Mouse (Mus musculus) myocyte (in vitro differentiated cells): Measurements from ENCODE around the gene Pskh1. TPM values are rescaled to one million over a fixed set of nuclear protein-coding genes. Genes with fewer than 3 reads are reported as not detected.

Experiments used
- H3K27me3 ChIP-seq: one replicate; pipeline ENCODE4 v1.6.1; 2011; ENCODE audit not compliant: control insufficient read depth, insufficient read depth, insufficient read length
- H3K36me3 ChIP-seq: one replicate; pipeline ENCODE4 v1.6.1; 2011; ENCODE audit not compliant: control insufficient read depth, insufficient read depth
- H3K4me2 ChIP-seq: one replicate; pipeline ENCODE4 v1.6.1; 2011; ENCODE audit warnings: low read depth, control low read depth
- H3K4me3 ChIP-seq: one replicate; pipeline ENCODE4 v1.5.1; 2011; ENCODE audit warnings: mild to moderate bottlenecking, control low read depth, moderate library complexity
- H3K79me2 ChIP-seq: one replicate; pipeline ENCODE4 v1.6.1; 2011; ENCODE audit not compliant: control insufficient read depth, insufficient read depth
- H3ac ChIP-seq: one replicate; pipeline ENCODE4 v1.6.1; 2011; ENCODE audit not compliant: control insufficient read depth, insufficient read length
- CEBPB ChIP-seq: IDR thresholded peaks from 2 replicates; pipeline ENCODE4 v1.6.1; 2011; ENCODE audit warnings: mild to moderate bottlenecking, moderate library complexity; ENCODE audit not compliant: poor library complexity, insufficient read depth, severe bottlenecking
- E2F4 ChIP-seq: IDR thresholded peaks from one replicate; pipeline ENCODE4 v1.6.1; 2011; ENCODE audit warnings: mild to moderate bottlenecking, control low read depth, moderate library complexity; ENCODE audit not compliant: insufficient read depth
- MAX ChIP-seq: IDR thresholded peaks from one replicate; pipeline ENCODE4 v1.6.1; 2011; ENCODE audit warnings: low read depth, mild to moderate bottlenecking, control low read depth
- MYOD1 ChIP-seq, 3 experiments: IDR thresholded peaks; one replicate each; pipeline ENCODE4 v1.6.1; 2011; ENCODE audit warnings: control low read depth in 2 of 3, low read depth in 2 of 3, mild to moderate bottlenecking in 2 of 3, moderate library complexity in 1 of 3; ENCODE audit not compliant: insufficient read length in 2 of 3, control insufficient read depth in 1 of 3
- MYOG ChIP-seq, 3 experiments: IDR thresholded peaks; one replicate each; pipeline ENCODE4 v1.6.1; 2011; ENCODE audit warnings: control low read depth in 2 of 3, low read depth in 2 of 3, mild to moderate bottlenecking in 2 of 3; ENCODE audit not compliant: insufficient read length in 2 of 3, control insufficient read depth in 1 of 3, insufficient read depth in 1 of 3
- POLR2A ChIP-seq: IDR thresholded peaks from one replicate; pipeline ENCODE4 v1.6.1; 2011; ENCODE audit warnings: low read depth, mild to moderate bottlenecking, control low read depth, moderate library complexity; ENCODE audit not compliant: insufficient read length
- POLR2AphosphoS2 ChIP-seq: IDR thresholded peaks from one replicate; pipeline ENCODE4 v1.6.1; 2011; ENCODE audit warnings: low read depth, control low read depth; ENCODE audit not compliant: insufficient read length
- REST ChIP-seq: IDR thresholded peaks from one replicate; pipeline ENCODE4 v1.6.1; 2011; ENCODE audit warnings: mild to moderate bottlenecking, control low read depth, moderate library complexity; ENCODE audit not compliant: insufficient read depth, insufficient read length
- SRF ChIP-seq: IDR thresholded peaks from one replicate; pipeline ENCODE4 v1.6.1; 2011; ENCODE audit warnings: low read depth; ENCODE audit not compliant: control insufficient read depth, insufficient read length
- TCF12 ChIP-seq: IDR thresholded peaks from one replicate; pipeline ENCODE4 v1.6.1; 2011; ENCODE audit warnings: mild to moderate bottlenecking, control low read depth; ENCODE audit not compliant: poor library complexity, insufficient read depth, severe bottlenecking
- TCF3 ChIP-seq: IDR thresholded peaks from one replicate; pipeline ENCODE4 v1.6.1; 2011; ENCODE audit warnings: low read depth, control low read depth; ENCODE audit not compliant: insufficient read length
- USF1 ChIP-seq: IDR thresholded peaks from one replicate; pipeline ENCODE4 v1.6.1; 2011; ENCODE audit warnings: low read depth, mild to moderate bottlenecking, control low read depth, moderate library complexity
- polyA plus RNA-seq: library from polyadenylated mRNA; unstranded; fragments of >200 nt; fragmentation: generic; extraction: Trizol; gene quantifications from one replicate; pipeline ENCODE4 v1.2.1, GENCODE M21; 2012; ENCODE audit warnings: missing spikeins

The Pskh1 gene
- polyA plus RNA-seq, 1 experiment = 16.1 TPM

DNA sequence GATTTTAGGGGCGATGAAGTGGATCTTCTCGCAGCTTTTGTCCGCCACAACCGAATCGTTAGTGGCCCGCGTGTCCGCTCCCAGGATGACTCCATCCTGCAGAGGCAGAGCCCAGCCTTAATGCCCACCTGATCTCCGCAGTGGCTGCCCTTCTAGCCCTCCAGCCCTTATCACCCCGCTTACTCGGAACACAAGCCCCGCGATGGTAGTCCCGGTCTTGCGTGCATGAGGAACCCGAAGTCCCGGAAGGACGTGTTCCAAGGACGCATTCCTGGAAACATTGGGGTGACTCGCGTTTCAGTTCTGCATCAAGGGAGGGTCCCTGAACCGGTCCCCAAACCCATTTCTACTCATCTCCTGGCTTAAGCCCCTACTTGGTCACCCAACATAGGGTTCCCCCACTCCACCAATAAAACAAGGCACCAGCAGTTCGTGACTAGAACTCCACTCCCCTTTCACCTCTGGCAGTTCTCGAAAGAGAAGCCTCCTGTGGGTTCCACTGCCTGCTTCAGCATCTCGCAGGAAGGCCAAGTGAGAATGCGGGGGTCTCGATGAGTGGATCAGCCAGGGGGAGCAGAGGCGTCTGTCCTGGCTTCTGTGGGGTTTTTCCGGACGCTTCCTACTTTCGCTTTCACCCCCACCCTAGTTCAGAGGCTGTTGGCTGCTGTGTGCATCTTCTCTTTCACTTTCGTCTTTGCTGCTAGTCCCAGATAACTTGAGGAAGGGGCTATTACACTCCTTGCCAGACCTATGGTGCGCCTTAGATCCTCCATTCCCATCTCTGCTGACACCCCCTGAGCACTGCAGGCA lies 37.5 kb downstream of the Pskh1 start:
- no peak for TF ChIP-seq POLR2AphosphoS2
- Histone ChIP-seq H3K4me2 (peak overlapping the region; percentile 95), H3K79me2 (no peaks in the 10 kb centered on the region), H3K36me3 (no peaks in the 10 kb centered on the region), H3K27me3 (no peaks in the 10 kb centered on the region), H3ac (peak overlapping the region; percentile 53), H3K4me3 (peak overlapping the region; percentile 99)

DNA sequence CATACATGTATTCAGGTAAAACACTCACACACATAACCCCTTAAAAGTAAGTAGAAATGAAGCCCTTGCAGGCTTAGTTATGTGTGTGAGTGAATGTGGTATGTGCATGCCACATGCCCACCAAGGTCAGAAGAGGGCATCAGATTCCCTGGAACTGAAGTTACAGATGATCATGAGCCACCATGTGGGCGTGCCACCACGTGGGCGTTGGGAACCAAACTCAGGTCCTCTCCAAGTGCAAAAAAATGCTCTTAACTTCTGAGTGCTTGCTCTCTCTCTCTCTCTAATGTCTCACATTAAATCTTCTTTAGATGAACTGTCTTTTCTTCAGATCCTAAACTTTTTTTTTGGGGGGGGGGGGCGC lies 38.0 kb downstream of the Pskh1 start, which contains the start of gene Psmb10:
Psmb10 (minus strand) TSS at position 139 of the 364 bp plus-strand sequence.
- Histone ChIP-seq H3K36me3 (no peaks in the 10 kb centered on the region), H3K27me3 (no peaks in the 10 kb centered on the region), H3K79me2 (no peaks in the 10 kb centered on the region), H3K4me3 (peak within 1 kb of the TSS; percentile 99), H3ac (peak within 1 kb of the TSS; percentile 53), H3K4me2 (peak within 1 kb of the TSS; percentile 95)
- TF ChIP-seq POLR2AphosphoS2 (peak; percentile 61), MAX (no peak), USF1 (peak; percentile 59), POLR2A (no peak)

GRCm38 (mm10) chr8:105942026-105942425 lies 41.8 kb downstream of the Pskh1 start:
- no peak overlapping the region for H3ac ChIP-seq
- no peak for TF ChIP-seq MYOG (IDR thresholded peaks at IDR 0.05; ENCODE audit: control insufficient read depth in 1 of 3, insufficient read depth in 1 of 3, insufficient read length in 2 of 3, low read depth in 2 of 3)
- TF ChIP-seq POLR2AphosphoS2 = no peak
- no peak for TF ChIP-seq MYOD1 (IDR thresholded peaks at IDR 0.05; ENCODE audit: control insufficient read depth in 1 of 3, insufficient read length in 2 of 3, low read depth in 2 of 3)
- no peak for TF ChIP-seq SRF
- TF ChIP-seq USF1 = no peak
- no peaks in the 10 kb centered on the region for H3K79me2 ChIP-seq
- no peaks in the 10 kb centered on the region for H3K36me3 ChIP-seq
- H3K27me3 ChIP-seq = no peaks in the 10 kb centered on the region
- H3K4me3 ChIP-seq = no peak overlapping the region
- H3K4me2 ChIP-seq = no peak overlapping the region

DNA sequence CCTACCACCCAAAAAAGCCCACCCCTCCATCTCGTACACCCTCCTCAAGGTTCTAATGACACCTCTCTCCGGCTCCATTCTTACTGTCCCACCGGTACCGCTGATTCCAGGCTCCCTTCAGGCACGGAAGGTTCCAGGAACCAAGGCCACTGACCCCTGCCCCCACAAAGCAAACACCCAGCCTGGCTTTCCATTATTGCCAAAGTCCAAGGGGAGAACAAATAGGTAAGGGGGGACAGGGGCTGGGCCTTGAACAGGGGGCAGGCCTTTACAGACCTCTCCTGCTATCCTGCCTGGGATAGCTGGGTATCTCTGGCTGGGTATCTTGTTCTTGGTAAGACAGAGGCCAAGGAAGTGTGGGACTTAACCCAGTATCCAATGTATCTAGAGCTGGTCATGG lies 42.3 kb downstream of the Pskh1 start:
- TF ChIP-seq POLR2A (no peak), MYOG (IDR thresholded peaks at IDR 0.05; ENCODE audit: control insufficient read depth in 1 of 3, insufficient read depth in 1 of 3, insufficient read length in 2 of 3, low read depth in 2 of 3) (no peak), E2F4 (no peak), TCF12 (no peak), POLR2AphosphoS2 (peak; percentile 7), MYOD1 (IDR thresholded peaks at IDR 0.05; ENCODE audit: control insufficient read depth in 1 of 3, insufficient read length in 2 of 3, low read depth in 2 of 3) (no peak), USF1 (no peak)
- Histone ChIP-seq H3K36me3 (peaks cover 3% of the 10 kb centered on the region), H3ac (no peak overlapping the region), H3K4me3 (no peak overlapping the region), H3K79me2 (no peaks in the 10 kb centered on the region), H3K4me2 (no peak overlapping the region), H3K27me3 (no peaks in the 10 kb centered on the region)

DNA sequence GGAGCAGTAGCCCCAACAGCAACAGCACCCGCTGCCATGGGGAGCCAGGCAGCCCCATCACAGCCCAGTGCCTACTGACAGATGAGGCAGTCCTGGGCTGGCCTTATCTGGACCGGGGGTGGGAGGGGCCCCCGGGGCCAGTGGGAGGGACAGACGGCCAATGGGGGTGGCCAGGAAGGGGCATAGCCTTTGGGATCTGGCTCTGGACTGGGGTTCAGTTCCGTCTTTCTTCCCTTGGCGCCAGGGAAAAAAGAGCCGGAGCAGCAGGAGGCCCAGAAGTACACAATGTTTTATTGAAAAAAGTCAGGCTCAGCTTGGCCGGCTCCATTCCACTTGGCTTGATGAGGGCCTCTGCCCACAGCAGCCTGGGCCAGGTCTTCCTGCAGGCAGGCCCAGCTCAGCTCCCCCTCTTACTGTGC lies 43.1 kb downstream of the Pskh1 start, which contains the start of gene Lcat:
Lcat (minus strand) TSS at position 62 of the 419 bp plus-strand sequence.
- Histone ChIP-seq H3K27me3 (no peaks in the 10 kb centered on the region), H3K79me2 (no peaks in the 10 kb centered on the region), H3K36me3 (peaks cover 3% of the 10 kb centered on the region), H3ac (no peak within 1 kb of the TSS), H3K4me2 (no peak within 1 kb of the TSS), H3K4me3 (no peak within 1 kb of the TSS)
- TF ChIP-seq POLR2A = no peak
- TF ChIP-seq USF1 = no peak
- no peak for TF ChIP-seq MYOD1 (IDR thresholded peaks at IDR 0.05; ENCODE audit: control insufficient read depth in 1 of 3, insufficient read length in 2 of 3, low read depth in 2 of 3)
- TF ChIP-seq SRF = no peak
- TF ChIP-seq MAX = no peak
- no peak for TF ChIP-seq E2F4
- TF ChIP-seq REST = no peak
- TF ChIP-seq TCF3 = no peak
- no peak for TF ChIP-seq TCF12
- no peak for TF ChIP-seq CEBPB
- TF ChIP-seq MYOG (IDR thresholded peaks at IDR 0.05; ENCODE audit: control insufficient read depth in 1 of 3, insufficient read depth in 1 of 3, insufficient read length in 2 of 3, low read depth in 2 of 3) = no peak
- TF ChIP-seq POLR2AphosphoS2 = no peak
